Mouse (Mus musculus) olfactory bulb, adult 2 months (tissue): Measurements from ENCODE around the gene Apopt1.

ENCODE experiments used
- CTCF ChIP-seq: fragments of 200-500 bp; IDR thresholded peaks from 2 replicates; pipeline ENCODE4 v1.5.1; 2012; ENCODE audit warnings: low read depth, mild to moderate bottlenecking, low read length, moderate library complexity; ENCODE audit not compliant: insufficient read depth
- POLR2A ChIP-seq: fragments of 200-500 bp; IDR thresholded peaks from 2 replicates; pipeline ENCODE4 v1.6.1; 2012; ENCODE audit warnings: mild to moderate bottlenecking, low read depth, low read length, moderate library complexity; ENCODE audit not compliant: insufficient read depth

DNA sequence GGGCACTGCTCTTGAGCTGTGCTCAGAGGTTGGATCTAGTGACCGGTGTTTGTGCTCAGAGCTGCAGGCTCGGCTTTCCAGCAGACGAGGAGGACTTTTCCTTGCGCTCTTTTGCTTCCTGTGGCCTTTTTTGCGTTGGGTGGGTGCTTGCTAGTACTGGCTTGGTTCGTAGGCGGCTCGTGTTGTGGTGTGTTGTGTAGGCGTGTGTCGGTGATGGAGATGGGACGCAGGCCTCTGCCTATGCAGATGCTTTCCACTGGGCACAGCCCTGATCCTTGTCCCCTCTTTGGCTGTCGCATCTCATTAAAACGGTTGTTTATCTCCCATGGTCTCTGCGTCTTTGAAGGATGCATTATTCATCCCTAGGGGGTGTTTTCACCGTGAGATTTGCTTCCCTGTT is 61.8 kb downstream of the Apopt1 start:
- TF ChIP-seq CTCF (no peak), POLR2A (no peak)
